Mouse (Mus musculus) heart, postnatal 0 days (tissue): ENCODE data around the gene Mad1l1. TPM values are rescaled to one million over a fixed set of nuclear protein-coding genes. Genes with fewer than 3 reads are reported as not detected.
"Not testable (repeated sequence)": the region's sequence is repeated elsewhere in the genome, so short reads cannot be mapped to it uniquely, and the experiment has no call there.

Experiments
- ATAC-seq: fragments of 200-750 bp; cut with Nextera tagmentation; 2 replicates; pipeline ENCODE4 v1.8.0; 2017; ENCODE audit warnings: low read depth, moderate number of reproducible peaks, moderate library complexity; ENCODE audit not compliant: insufficient read depth
- DNase-seq: peaks from one replicate; pipeline ENCODE4 v3.0.0-alpha.2; 2016; ENCODE audit warnings: low spot score
- H3K27ac ChIP-seq: fragments of 300-500 bp; sonication (generic); 2 replicates; pipeline ENCODE4 v1.5.1; 2014; ENCODE audit warnings: low read depth, mild to moderate bottlenecking
- H3K27me3 ChIP-seq: fragments of 300-500 bp; sonication (generic); 2 replicates; pipeline ENCODE4 v1.6.1; 2014; ENCODE audit warnings: low read length, mixed read lengths; ENCODE audit not compliant: control insufficient read depth, insufficient read depth
- H3K36me3 ChIP-seq: fragments of 300-500 bp; sonication (generic); replicated peaks from 2 replicates; pipeline ENCODE4 v1.6.1; 2014; ENCODE audit warnings: low read length, mixed read lengths; ENCODE audit not compliant: control insufficient read depth, insufficient read depth
- H3K4me1 ChIP-seq: fragments of 300-500 bp; sonication (generic); 2 replicates; pipeline ENCODE4 v1.6.1; 2014; ENCODE audit warnings: antibody characterized with exemption; ENCODE audit not compliant: control insufficient read depth, insufficient read depth
- H3K4me2 ChIP-seq: fragments of 300-500 bp; sonication (generic); 2 replicates; pipeline ENCODE4 v1.6.1; 2014; ENCODE audit warnings: low read depth, mild to moderate bottlenecking, low read length, moderate library complexity
- H3K4me3 ChIP-seq: fragments of 300-500 bp; sonication (generic); 2 replicates; pipeline ENCODE4 v1.5.1; 2014; ENCODE audit warnings: low read depth, low read length
- H3K9ac ChIP-seq: fragments of 300-500 bp; sonication (generic); replicated peaks from 2 replicates; pipeline ENCODE4 v1.6.1; 2014; ENCODE audit warnings: low read depth, low read length, mixed read lengths
- H3K9me3 ChIP-seq: fragments of 300-500 bp; sonication (generic); replicated peaks from 2 replicates; pipeline ENCODE4 v1.6.1; 2016; ENCODE audit warnings: low read length; ENCODE audit not compliant: control insufficient read depth
- CTCF ChIP-seq: IDR thresholded peaks from 2 replicates; pipeline ENCODE4 v1.5.1; 2016; ENCODE audit warnings: antibody characterized with exemption, control low read depth, low read depth
- EP300 ChIP-seq: IDR thresholded peaks from 2 replicates; pipeline ENCODE4 v1.6.1; 2016; ENCODE audit warnings: antibody characterized with exemption, low read depth
- whole genome bisulfite sequencing: fragments of 180-500 bp; shearing (Covaris S2); extraction: QIAGEN DNeasy Blood & Tissue Kit; methylation state at CpG from one replicate; pipeline ENCODE4 v1.1.7; 2014; 5-methylcytosine and 5-hydroxymethylcytosine counted together
- polyA plus RNA-seq: library from polyadenylated mRNA; unstranded; fragments of >200 nt; fragmentation: Nextera tagmentation; extraction: Ambion mirVana; gene quantifications from 2 replicates; pipeline ENCODE4 v1.2.1, GENCODE M21; 2015
- total RNA-seq: library from RNA; depleted of rRNA; stranded (reverse); fragments of >200 nt; gene quantifications from 2 replicates; pipeline ENCODE4 v1.2.3, GENCODE M21; 2014; ENCODE audit warnings: low replicate concordance

Gene Mad1l1
- total and polyA plus RNA-seq, 2 experiments from 2014 or later = 15.1 to 20.6 TPM

GRCm38 (mm10) chr5:139998916-139999315, 322.4 kb downstream of the Mad1l1 start:
- Histone ChIP-seq H3K4me1 (no peaks in the 10 kb centered on the region), H3K27me3 (no peaks in the 10 kb centered on the region), H3K9me3 (no peaks in the 10 kb centered on the region), H3K27ac (no peak overlapping the region), H3K4me3 (no peak overlapping the region), H3K4me2 (no peak overlapping the region), H3K9ac (no peak overlapping the region), H3K36me3 (no peaks in the 10 kb centered on the region)
- DNase-seq = no peak
- no peak for TF ChIP-seq CTCF
- TF ChIP-seq EP300 = no peak
- 33% methylated on average over 5 of the region's 6 CpGs for WGBS
- no peak for ATAC-seq

GRCm38 (mm10) chr5:139998321-139998720, 323.0 kb downstream of the Mad1l1 start:
- 78% methylated on average over 12 of the region's 12 CpGs for WGBS

GRCm38 (mm10) chr5:139991531-139991930, 329.8 kb downstream of the Mad1l1 start:
- Histone ChIP-seq H3K9me3 (peaks cover 18% of the 10 kb centered on the region), H3K4me3 (no peak overlapping the region), H3K9ac (no peak overlapping the region), H3K4me1 (no peaks in the 10 kb centered on the region), H3K27ac (no peak overlapping the region), H3K36me3 (no peaks in the 10 kb centered on the region), H3K27me3 (no peaks in the 10 kb centered on the region), H3K4me2 (no peak overlapping the region)
- DNase-seq (no peak), ATAC-seq (no peak)
- TF ChIP-seq CTCF (no peak), EP300 (no peak)
- 77% methylated on average over 3 of the region's 3 CpGs for WGBS

More at GRCm38 (mm10) chr5:139998321-139998720, 323.0 kb downstream of the Mad1l1 start:
- not testable (repeated sequence) for H3K9ac ChIP-seq, H3K4me2 ChIP-seq, DNase-seq, H3K27me3 ChIP-seq, H3K9me3 ChIP-seq, H3K27ac ChIP-seq, H3K36me3 ChIP-seq, ATAC-seq, H3K4me3 ChIP-seq, H3K4me1 ChIP-seq

GRCm38 (mm10) chr5:139985073-139985746, 336.1 kb downstream of the Mad1l1 start:
- H3K9ac ChIP-seq = no peak overlapping the region

GRCm38 (mm10) chr5:139981976-139982375, 339.4 kb downstream of the Mad1l1 start:
- 78% methylated on average over 1 of the region's 1 CpGs for WGBS
- Histone ChIP-seq H3K36me3 (no peaks in the 10 kb centered on the region), H3K27me3 (peaks cover 12% of the 10 kb centered on the region), H3K9me3 (0 out of 2 replicates have a peak, but pooled peaks cover 4% of the 10 kb centered on the region), H3K9ac (no peak overlapping the region), H3K4me3 (no peak overlapping the region), H3K4me1 (no peaks in the 10 kb centered on the region), H3K27ac (no peak overlapping the region), H3K4me2 (no peak overlapping the region)
- ATAC-seq = no peak
- TF ChIP-seq EP300 = no peak
- TF ChIP-seq CTCF = no peak
- no peak for DNase-seq

More at GRCm38 (mm10) chr5:139985073-139985746, 336.1 kb downstream of the Mad1l1 start:
- DNase-seq (no peak), ATAC-seq (no peak)
- Histone ChIP-seq H3K4me1 (no peaks in the 10 kb centered on the region), H3K27me3 (0 out of 2 replicates have a peak, but pooled peaks cover 4% of the 10 kb centered on the region), H3K36me3 (no peaks in the 10 kb centered on the region), H3K4me3 (no peak overlapping the region), H3K27ac (no peak overlapping the region), H3K9me3 (peaks cover 17% of the 10 kb centered on the region), H3K4me2 (no peak overlapping the region)
- WGBS = 28% methylated on average over 18 of the region's 18 CpGs
- no peak for TF ChIP-seq EP300
- TF ChIP-seq CTCF = no peak

GRCm38 (mm10) chr5:139979371-139979770, 342.0 kb downstream of the Mad1l1 start:
- no peak for TF ChIP-seq CTCF
- TF ChIP-seq EP300 = no peak
- 76% methylated on average over 9 of the region's 9 CpGs for WGBS
- H3K27ac ChIP-seq = no peak overlapping the region
- no peaks in the 10 kb centered on the region for H3K9me3 ChIP-seq
- H3K27me3 ChIP-seq = peaks cover 19% of the 10 kb centered on the region
- H3K9ac ChIP-seq = no peak overlapping the region
- no peaks in the 10 kb centered on the region for H3K36me3 ChIP-seq
- H3K4me1 ChIP-seq = no peaks in the 10 kb centered on the region
- H3K4me3 ChIP-seq = no peak overlapping the region
- ATAC-seq (no peak), DNase-seq (no peak)
- no peak overlapping the region for H3K4me2 ChIP-seq
